Mouse (Mus musculus): ENCODE measurements around the gene Dlx6.
A peak's percentile ranks its signal among the peaks of the same experiment; 100 is the strongest.

Dlx6 gene

GRCm38 (mm10) chr6:6877346-6877910 is 14.3 kb downstream of the Dlx6 start:
- DNase-seq (ENCODE audit: low spot score in 2 of 2) = no peak

- no peak for DNase-seq (ENCODE audit: low spot score in 2 of 2)
Observed at GRCm38 (mm10) chr6:6877981-6878840, 15.1 kb downstream of the Dlx6 start.

- no peak for DNase-seq (ENCODE audit: low spot score in 2 of 2)
Observed at GRCm38 (mm10) chr6:6878841-6879291, 15.7 kb downstream of the Dlx6 start.

GRCm38 (mm10) chr6:6879371-6880325 is 16.5 kb downstream of the Dlx6 start:
- DNase-seq (ENCODE audit: low spot score in 2 of 2) = no peak

GRCm38 (mm10) chr6:6880361-6881114 is 17.4 kb downstream of the Dlx6 start:
- no peak for DNase-seq (ENCODE audit: low spot score in 2 of 2)

- DNase-seq (ENCODE audit: low spot score in 2 of 2) = no peak
Observed at GRCm38 (mm10) chr6:6881115-6881637, 18.0 kb downstream of the Dlx6 start.

- no peak for DNase-seq (ENCODE audit: low spot score in 2 of 2)
Observed at GRCm38 (mm10) chr6:6881638-6882190, 18.6 kb downstream of the Dlx6 start, which contains the start of gene Dlx5. TSS of gene Dlx5 (minus strand) at chr6:6882085.

GRCm38 (mm10) chr6:6882266-6882797 is 19.2 kb downstream of the Dlx6 start:
- DNase-seq (ENCODE audit: low spot score in 2 of 2) = no peak

GRCm38 (mm10) chr6:6884897-6885296 is 21.8 kb downstream of the Dlx6 start:
- no peak for DNase-seq (ENCODE audit: low spot score in 2 of 2)

- DNase-seq (ENCODE audit: low spot score in 2 of 2) = no peak
Observed at GRCm38 (mm10) chr6:6886225-6886624, 23.1 kb downstream of the Dlx6 start.

- no peak for DNase-seq (ENCODE audit: low spot score in 2 of 2)
Observed at GRCm38 (mm10) chr6:6890047-6890446, 26.9 kb downstream of the Dlx6 start.

- peak; percentile 26 to 74 for DNase-seq (ENCODE audit: low spot score in 2 of 2)
Observed at GRCm38 (mm10) chr6:6909586-6909985, 46.5 kb downstream of the Dlx6 start.

GRCm38 (mm10) chr6:6914304-6914703 is 51.2 kb downstream of the Dlx6 start:
- DNase-seq (ENCODE audit: low spot score in 2 of 2) = no peak

- DNase-seq (ENCODE audit: low spot score in 2 of 2) = no peak
Observed at GRCm38 (mm10) chr6:6914849-6915525, 51.9 kb downstream of the Dlx6 start.

- DNase-seq (ENCODE audit: low spot score in 2 of 2) = no peak
Observed at GRCm38 (mm10) chr6:6915526-6915915, 52.4 kb downstream of the Dlx6 start.

- no peak for DNase-seq (ENCODE audit: low spot score in 2 of 2)
Observed at GRCm38 (mm10) chr6:6917334-6917733, 54.2 kb downstream of the Dlx6 start.

Data from urinary bladder, postnatal 4 days (tissue).